ENCODE assay signal across 32 mouse cellular contexts in the genomic region with DNA sequence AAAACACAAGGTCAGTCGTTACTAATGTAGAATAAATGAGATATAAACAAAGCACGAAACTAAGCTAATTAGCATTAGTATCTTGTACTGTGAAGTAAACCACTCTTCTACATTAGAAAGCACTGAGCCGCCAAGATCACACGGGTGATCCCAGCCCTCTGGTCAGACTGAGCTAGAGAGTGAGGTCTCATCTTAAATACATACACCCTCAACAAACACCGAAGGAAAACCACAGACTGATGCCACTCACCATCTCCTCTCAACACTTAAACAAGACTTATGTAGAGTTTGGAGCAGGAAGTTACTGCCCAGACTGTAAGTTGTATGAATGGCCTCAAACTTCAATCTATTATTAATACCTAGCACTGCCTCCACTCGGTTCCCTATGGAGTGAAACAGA.
"Had no signal": no experiment of that assay in that cellular context is flagged by ENCODE, and none has a peak within 500 bp of the region (broad histone marks: within the 10 kb centered on the region; RNA-seq: fewer than 3 reads in every experiment).

No protein-coding gene starts in this region.

- DNase-seq: left cerebral cortex, postnatal 4 days; liver; liver, embryonic 13.5 days; liver, postnatal 0 days; lung, adult 18-20 months; lung, adult 2 months; lung, embryonic 14.5 days; lung, postnatal 10 days; lung, postnatal 14 days; lung, postnatal 36 days; lung, postnatal 4 days; midbrain, embryonic 14.5 days had no signal

- H3K4me3 ChIP-seq: limb, embryonic 10.5 days; limb, embryonic 12.5 days; limb, embryonic 13.5 days; limb, embryonic 15.5 days; liver, embryonic 12.5 days; liver, embryonic 13.5 days; liver, embryonic 15.5 days; lung, embryonic 15.5 days; megakaryocyte, embryonic 14.5 days; midbrain, embryonic 10.5 days; midbrain, embryonic 12.5 days; midbrain, embryonic 13.5 days; midbrain, embryonic 15.5 days; myocyte; neural tube, embryonic 12.5 days had no signal

- ATAC-seq: liver, embryonic 12.5 days; liver, postnatal 0 days; lung, postnatal 0 days; midbrain, embryonic 13.5 days; midbrain, embryonic 15.5 days; midbrain, embryonic 16.5 days had no signal

- H3K27me3 ChIP-seq: limb, embryonic 12.5 days; limb, embryonic 13.5 days; limb, embryonic 15.5 days; liver, embryonic 12.5 days; liver, embryonic 13.5 days; liver, embryonic 15.5 days; lung, embryonic 15.5 days; megakaryocyte, embryonic 14.5 days; midbrain, embryonic 12.5 days; midbrain, embryonic 13.5 days; midbrain, embryonic 15.5 days; neural tube, embryonic 12.5 days had no signal

- H3K4me2 ChIP-seq: limb, embryonic 12.5 days; limb, embryonic 13.5 days; limb, embryonic 15.5 days; liver, embryonic 11.5 days; liver, embryonic 12.5 days; liver, embryonic 13.5 days; liver, embryonic 15.5 days; lung, embryonic 14.5 days; lung, embryonic 15.5 days; midbrain, embryonic 11.5 days; midbrain, embryonic 12.5 days; midbrain, embryonic 13.5 days; midbrain, embryonic 15.5 days; neural tube, embryonic 12.5 days had no signal

- H3K27ac ChIP-seq: limb, embryonic 10.5 days; limb, embryonic 12.5 days; limb, embryonic 13.5 days; limb, embryonic 15.5 days; liver, embryonic 12.5 days; liver, embryonic 13.5 days; liver, embryonic 14.5 days; liver, embryonic 15.5 days; lung, embryonic 15.5 days; macrophage; midbrain, embryonic 10.5 days; midbrain, embryonic 12.5 days; midbrain, embryonic 13.5 days; midbrain, embryonic 15.5 days; neural tube, embryonic 12.5 days had no signal

- H3K4me1 ChIP-seq: limb, embryonic 10.5 days; limb, embryonic 12.5 days; limb, embryonic 13.5 days; limb, embryonic 15.5 days; liver, embryonic 12.5 days; liver, embryonic 13.5 days; liver, embryonic 15.5 days; lung, embryonic 15.5 days; midbrain, embryonic 10.5 days; midbrain, embryonic 12.5 days; midbrain, embryonic 13.5 days; midbrain, embryonic 15.5 days; neural tube, embryonic 12.5 days had no signal

- H3K9ac ChIP-seq: limb, embryonic 12.5 days; limb, embryonic 13.5 days; limb, embryonic 15.5 days; liver, embryonic 12.5 days; liver, embryonic 13.5 days; liver, embryonic 14.5 days; liver, embryonic 15.5 days; liver, postnatal 0 days; lung, embryonic 14.5 days; lung, embryonic 15.5 days; midbrain, embryonic 12.5 days; midbrain, embryonic 13.5 days; midbrain, embryonic 15.5 days; neural tube, embryonic 12.5 days had no signal

- H3K9me3 ChIP-seq: limb, embryonic 10.5 days; limb, embryonic 12.5 days; limb, embryonic 13.5 days; limb, embryonic 15.5 days; liver, embryonic 12.5 days; liver, embryonic 13.5 days; liver, embryonic 15.5 days; lung, embryonic 15.5 days; megakaryocyte, embryonic 14.5 days; midbrain, embryonic 10.5 days; midbrain, embryonic 12.5 days; midbrain, embryonic 13.5 days; midbrain, embryonic 15.5 days; neural tube, embryonic 12.5 days had no signal
